Mouse (Mus musculus) CH12.LX (cell line): ENCODE measurements around the gene Gzmm. TPM values are rescaled to one million over a fixed set of nuclear protein-coding genes. Genes with fewer than 3 reads are reported as not detected.

Experiments
- DNase-seq: peaks from one replicate; pipeline ENCODE4 v3.0.0-alpha.2; 2013; ENCODE audit errors: extremely low read depth
- H3K27ac ChIP-seq: 2 replicates; pipeline ENCODE4 v1.5.1; 2012; ENCODE audit warnings: low read depth, mild to moderate bottlenecking, control low read depth, moderate library complexity; ENCODE audit not compliant: insufficient read depth
- H3K27me3 ChIP-seq: replicated peaks from 2 replicates; pipeline ENCODE3; 2012; ENCODE audit warnings: inconsistent platforms
- H3K36me3 ChIP-seq, 2 experiments: replicated peaks in 1 of 2; 2 replicates each; pipeline versions ENCODE3 to v1.6.1; 2012; ENCODE audit warnings: inconsistent platforms in 1 of 2, low read length in 1 of 2, mild to moderate bottlenecking in 1 of 2, mixed read lengths in 1 of 2, moderate library complexity in 1 of 2; ENCODE audit not compliant: control insufficient read depth in 1 of 2, insufficient read depth in 1 of 2
- H3K4me1 ChIP-seq, 2 experiments: 2 replicates each; pipeline ENCODE4 v1.6.1; 2012; ENCODE audit warnings: inconsistent platforms in 1 of 2, moderate library complexity in 1 of 2; ENCODE audit not compliant: insufficient read depth in 2 of 2, control insufficient read depth in 1 of 2
- H3K4me2 ChIP-seq: 2 replicates; pipeline ENCODE4 v1.6.1; 2012; ENCODE audit warnings: low read depth, mild to moderate bottlenecking, control low read depth; ENCODE audit not compliant: poor library complexity, insufficient read depth, severe bottlenecking
- H3K4me3 ChIP-seq, 3 experiments: fragments of 150-350 bp in 1 of 3; sonication (generic) in 1 of 3; replicated peaks in 1 of 3; 2 replicates each; pipeline versions ENCODE3 to v1.5.1; 2011 to 2012; ENCODE audit warnings: low read depth in 2 of 3, low read length in 2 of 3, mild to moderate bottlenecking in 2 of 3, moderate library complexity in 2 of 3, control low read depth in 1 of 3, improper control_type of control experiment in 1 of 3, inconsistent platforms in 1 of 3, mixed read lengths in 1 of 3; ENCODE audit not compliant: poor library complexity in 1 of 3
- H3K79me2 ChIP-seq: replicated peaks from 2 replicates; pipeline ENCODE4 v1.6.1; 2012; ENCODE audit warnings: mild to moderate bottlenecking, moderate library complexity; ENCODE audit not compliant: control insufficient read depth, poor library complexity, insufficient read depth, severe bottlenecking; ENCODE audit errors: extremely low read depth
- H3K9ac ChIP-seq: 2 replicates; pipeline ENCODE4 v1.6.1; 2012; ENCODE audit warnings: low read depth, mild to moderate bottlenecking, control low read depth, moderate library complexity; ENCODE audit not compliant: insufficient read depth
- H3K9me3 ChIP-seq: replicated peaks from 2 replicates; pipeline ENCODE3; 2012; ENCODE audit warnings: low read length, inconsistent platforms, mixed read lengths
- BHLHE40 ChIP-seq: IDR thresholded peaks from 2 replicates; pipeline ENCODE4 v1.6.1; 2011; ENCODE audit warnings: mild to moderate bottlenecking, low read depth, low read length, improper control_type of control experiment
- CHD1 ChIP-seq: IDR thresholded peaks from 2 replicates; pipeline ENCODE4 v1.6.1; 2012; ENCODE audit warnings: low read depth, low read length, improper control_type of control experiment, inconsistent platforms
- CTCF ChIP-seq, 2 experiments: IDR thresholded peaks in 1 of 2; conservative IDR thresholded peaks in 1 of 2; 2 replicates each; pipeline ENCODE4 v1.5.1; 2011 to 2012; ENCODE audit warnings: low read depth in 2 of 2, low read length in 2 of 2, improper control_type of control experiment in 1 of 2, inconsistent platforms in 1 of 2, mild to moderate bottlenecking in 1 of 2, moderate library complexity in 1 of 2
- EP300 ChIP-seq: IDR thresholded peaks from 2 replicates; pipeline ENCODE4 v1.6.1; 2011; ENCODE audit warnings: low read length, improper control_type of control experiment
- GABPA ChIP-seq: IDR thresholded peaks from 2 replicates; pipeline ENCODE4 v1.6.1; 2012; ENCODE audit warnings: low read depth, low read length, improper control_type of control experiment, inconsistent platforms; ENCODE audit not compliant: insufficient replicate concordance
- HCFC1 ChIP-seq: IDR thresholded peaks from 2 replicates; pipeline ENCODE4 v1.6.1; 2012; ENCODE audit warnings: low read depth, mild to moderate bottlenecking, inconsistent platforms, low read length, improper control_type of control experiment
- IRF4 ChIP-seq: IDR thresholded peaks from 2 replicates; pipeline ENCODE4 v1.6.1; 2014; ENCODE audit warnings: low read depth, mild to moderate bottlenecking, inconsistent platforms, low read length, improper control_type of control experiment
- JUN ChIP-seq: IDR thresholded peaks from 2 replicates; pipeline ENCODE4 v1.6.1; 2011; ENCODE audit warnings: low read depth, mild to moderate bottlenecking, low read length, improper control_type of control experiment, moderate library complexity; ENCODE audit not compliant: insufficient read depth
- JUND ChIP-seq: conservative IDR thresholded peaks from 2 replicates; pipeline ENCODE4 v1.6.1; 2011; ENCODE audit warnings: low read depth, low read length, improper control_type of control experiment
- MEF2A ChIP-seq: IDR thresholded peaks from 2 replicates; pipeline ENCODE4 v1.6.1; 2014; ENCODE audit warnings: low read depth, mild to moderate bottlenecking, inconsistent platforms, low read length, improper control_type of control experiment, borderline replicate concordance
- MYC ChIP-seq: IDR thresholded peaks from 2 replicates; pipeline ENCODE4 v1.6.1; 2011; ENCODE audit warnings: low read depth, mild to moderate bottlenecking, improper control_type of control experiment, low read length
- NRF1 ChIP-seq: IDR thresholded peaks from 2 replicates; pipeline ENCODE4 v1.6.1; 2014; ENCODE audit warnings: low read depth, mild to moderate bottlenecking, inconsistent platforms, low read length, improper control_type of control experiment, moderate library complexity
- POLR2AphosphoS2 ChIP-seq: IDR thresholded peaks from 2 replicates; pipeline ENCODE4 v1.6.1; 2011; ENCODE audit warnings: low read depth, low read length, improper control_type of control experiment
- SIN3A ChIP-seq: IDR thresholded peaks from 2 replicates; pipeline ENCODE4 v1.6.1; 2012; ENCODE audit warnings: low read length, improper control_type of control experiment, inconsistent platforms
- TCF12 ChIP-seq: IDR thresholded peaks from 2 replicates; pipeline ENCODE4 v1.6.1; 2014; ENCODE audit warnings: low read depth, mild to moderate bottlenecking, inconsistent platforms, low read length, improper control_type of control experiment
- UBTF ChIP-seq: IDR thresholded peaks from 2 replicates; pipeline ENCODE4 v1.6.1; 2012; ENCODE audit warnings: low read depth, mild to moderate bottlenecking, inconsistent platforms, low read length, improper control_type of control experiment, moderate library complexity
- USF1 ChIP-seq: IDR thresholded peaks from 2 replicates; pipeline ENCODE4 v1.6.1; 2014; ENCODE audit warnings: low read depth, mild to moderate bottlenecking, inconsistent platforms, low read length, improper control_type of control experiment
- USF2 ChIP-seq: conservative IDR thresholded peaks from 2 replicates; pipeline ENCODE4 v1.6.1; 2011; ENCODE audit warnings: low read depth, low read length, improper control_type of control experiment
- ZC3H11A ChIP-seq: IDR thresholded peaks from 2 replicates; pipeline ENCODE4 v1.6.1; 2012; ENCODE audit warnings: low read depth, mild to moderate bottlenecking, inconsistent platforms, low read length, improper control_type of control experiment
- ZKSCAN1 ChIP-seq: IDR thresholded peaks from 2 replicates; pipeline ENCODE4 v1.6.1; 2012; ENCODE audit warnings: low read depth, inconsistent platforms, low read length, improper control_type of control experiment, borderline replicate concordance
- ZNF384 ChIP-seq: IDR thresholded peaks from 2 replicates; pipeline ENCODE4 v1.6.1; 2012; ENCODE audit warnings: low read depth, low read length, improper control_type of control experiment, inconsistent platforms
- dilution Hi-C: fragments of 300-500 bp; cut with MboI; formaldehyde crosslinking; loops from 2 replicates; pipeline ENCODE4 v1.14.3; 2020; ENCODE audit warnings: low sequenced_read_pairs; ENCODE audit not compliant: extremely low pct_unique_long_range_greater_than_20kb, extremely low pct_ligation_motif_present
- in situ Hi-C: fragments of 300-500 bp; cut with MboI; formaldehyde crosslinking; loops from 3 replicates; pipeline ENCODE4 v1.14.3; 2019; ENCODE audit warnings: low sequenced_read_pairs, low pct_ligation_motif_present, low pct_unique_long_range_greater_than_20kb, mixed read lengths
- polyA plus RNA-seq: library from polyadenylated mRNA; unstranded; fragments of >175 nt; gene quantifications from 2 replicates; pipeline ENCODE4 v1.2.1, GENCODE M21; 2012; ENCODE audit warnings: low read depth; ENCODE audit not compliant: insufficient read length
- total RNA-seq, 2 experiments: library from RNA; depleted of rRNA; stranded (reverse); fragments of 300-350 nt in 1 of 2; fragments of >200 nt in 1 of 2; gene quantifications; 2 replicates each; pipeline ENCODE4 v1.2.3; 2012 to 2014

Gzmm gene
- total and polyA plus RNA-seq, 3 experiments = 0.17 to 0.73 (median 0.59) TPM

- Histone ChIP-seq H3K36me3 (peaks cover 12 to 44% of the 10 kb centered on the region in 2 experiments), H3K4me2 (no peak overlapping the region), H3K79me2 (0 out of 2 replicates have a peak, but pooled peaks cover 7% of the 10 kb centered on the region), H3K9ac (no peak overlapping the region), H3K4me3 (no peak overlapping the region), H3K27me3 (no peaks in the 10 kb centered on the region), H3K4me1 (peaks cover 9 to 29% of the 10 kb centered on the region in 2 experiments), H3K9me3 (no peaks in the 10 kb centered on the region), H3K27ac (no peak overlapping the region)
- no peak for DNase-seq
- no peak for TF ChIP-seq IRF4
- no peak for TF ChIP-seq MEF2A
- no peak for TF ChIP-seq JUN
- TF ChIP-seq ZKSCAN1 = no peak
- TF ChIP-seq CHD1 = no peak
- no peak for TF ChIP-seq CTCF (conservative IDR thresholded peaks at IDR 0.05 in 1 of 2, IDR thresholded peaks at IDR 0.05 in 1 of 2; ENCODE audit: low read depth in 2 of 2, low read length in 2 of 2)
- TF ChIP-seq ZC3H11A = no peak
- no peak for TF ChIP-seq USF1
- no peak for TF ChIP-seq JUND
- no peak for TF ChIP-seq ZNF384
- no peak for TF ChIP-seq HCFC1
- TF ChIP-seq NRF1 = no peak
- TF ChIP-seq POLR2AphosphoS2 = no peak
- TF ChIP-seq MYC = no peak
- no peak for TF ChIP-seq SIN3A
- TF ChIP-seq USF2 = no peak
- no peak for TF ChIP-seq BHLHE40
- TF ChIP-seq TCF12 = no peak
- TF ChIP-seq GABPA = no peak
- TF ChIP-seq EP300 = no peak
- in situ Hi-C loops (no loop called here), dilution Hi-C loops (no loop called here)
These were observed 15.8 kb upstream of the Gzmm start for GRCm38 (mm10) chr10:79673054-79673453.

- in situ Hi-C loops = no loop called here
- DNase-seq = no peak
- H3K27me3 ChIP-seq = no peaks in the 10 kb centered on the region
- no peak overlapping the region for H3K4me3 ChIP-seq
- 0 out of 2 replicates have a peak, but pooled peaks cover 2% of the 10 kb centered on the region for H3K79me2 ChIP-seq
- no peak overlapping the region for H3K27ac ChIP-seq
- peaks cover 10 to 25% of the 10 kb centered on the region in 2 experiments for H3K4me1 ChIP-seq
- H3K4me2 ChIP-seq = no peak overlapping the region
- peaks cover 12 to 40% of the 10 kb centered on the region in 2 experiments for H3K36me3 ChIP-seq
- dilution Hi-C loops = no loop called here
- TF ChIP-seq ZC3H11A = no peak
- TF ChIP-seq POLR2AphosphoS2 = no peak
- no peak for TF ChIP-seq USF1
- TF ChIP-seq SIN3A = no peak
- TF ChIP-seq UBTF = no peak
- no peak for TF ChIP-seq TCF12
- peaks cover 2% of the 10 kb centered on the region for H3K9me3 ChIP-seq
- H3K9ac ChIP-seq = no peak overlapping the region
These were observed 13.3 kb upstream of the Gzmm start for GRCm38 (mm10) chr10:79675346-79676035.
